Mouse (Mus musculus): Measurements from ENCODE around the gene Rps10. TPM values are rescaled to one million over a fixed set of nuclear protein-coding genes. Genes with fewer than 3 reads are reported as not detected.

Rps10 gene
- polyA plus RNA-seq, 1 experiment from 2014 or later: 943 TPM

DNA sequence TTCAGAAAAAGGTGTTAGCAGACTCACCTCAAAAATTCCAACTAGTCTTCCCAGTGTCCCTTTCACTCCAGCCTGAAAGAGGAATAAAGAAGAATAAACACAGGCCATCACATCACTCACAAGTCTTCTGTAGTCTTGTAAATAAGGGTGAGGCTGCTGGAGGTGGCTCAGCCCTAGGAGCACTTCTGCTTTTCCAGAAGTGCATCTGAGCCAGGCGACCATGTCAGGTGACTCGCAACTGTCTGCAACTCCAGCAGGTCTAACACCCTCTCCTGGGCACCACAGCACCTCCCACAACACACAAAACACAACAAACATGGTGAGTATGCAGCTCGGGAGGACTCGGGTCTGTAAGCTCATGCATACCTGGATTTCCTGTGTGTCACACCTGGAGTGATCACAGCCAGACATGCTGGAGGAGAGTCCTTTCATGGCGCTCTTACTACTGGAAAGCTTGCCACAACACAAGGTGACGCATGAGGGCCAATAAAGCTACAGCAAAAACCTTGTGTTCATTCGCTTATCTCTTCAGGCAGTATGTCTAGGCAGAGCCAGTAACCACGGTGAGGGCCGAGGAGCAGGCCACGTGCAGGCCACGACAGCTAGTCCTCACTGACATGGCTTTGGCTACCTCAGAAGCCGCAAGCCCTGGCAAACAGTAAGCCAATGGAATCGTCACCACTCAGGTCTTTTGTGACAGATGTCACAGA, 53.1 kb downstream of the Rps10 start:
- H3K27ac ChIP-seq: no peak overlapping the region
- H3K36me3 ChIP-seq: peaks cover 82% of the 10 kb centered on the region

More for the DNA sequence above, 53.1 kb downstream of the Rps10 start:
- H3K9ac ChIP-seq: no peak overlapping the region
- WGBS: 92% methylated on average over 13 of the region's 13 CpGs
- no peaks in the 10 kb centered on the region for H3K9me3 ChIP-seq
- H3K4me3 ChIP-seq: no peak overlapping the region
- H3K4me1 ChIP-seq: no peaks in the 10 kb centered on the region
- ATAC-seq (ENCODE audit: insufficient number of reproducible peaks, insufficient read depth, low FRiP score, low TSS enrichment): no peak
- no peaks in the 10 kb centered on the region for H3K27me3 ChIP-seq
- H3K4me2 ChIP-seq (replicated peaks): no peak overlapping the region

Other genes with a start within 250 kb of the Rps10 start
- gene Grm4, start 115.3 kb downstream of the Rps10 start, polyA plus RNA-seq (2016; fragmentation: Nextera tagmentation; extraction: Ambion mirVana): 0.68 and 0.73 TPM in 2 replicates
- 236 and 247 TPM in 2 replicates for gene Hmga1, start 80.2 kb downstream of the Rps10 start, polyA plus RNA-seq (2016; fragmentation: Nextera tagmentation; extraction: Ambion mirVana)
- gene AI413582, start 70.9 kb downstream of the Rps10 start, polyA plus RNA-seq (2016; fragmentation: Nextera tagmentation; extraction: Ambion mirVana): 18.2 and 20.3 TPM in 2 replicates
- 135 and 137 TPM in 2 replicates for gene Nudt3, start 13.2 kb downstream of the Rps10 start, polyA plus RNA-seq (2016; fragmentation: Nextera tagmentation; extraction: Ambion mirVana)
- not detected in 2 replicates for gene RPS10-NUDT3, start 1.4 kb downstream of the Rps10 start, polyA plus RNA-seq (2016; fragmentation: Nextera tagmentation; extraction: Ambion mirVana)
- gene Pacsin1, start 18.8 kb upstream of the Rps10 start, polyA plus RNA-seq (2016; fragmentation: Nextera tagmentation; extraction: Ambion mirVana): 6.5 and 7.5 TPM in 2 replicates
- 0.40 and 0.71 TPM in 2 replicates for gene Spdef, start 92.3 kb upstream of the Rps10 start, polyA plus RNA-seq (2016; fragmentation: Nextera tagmentation; extraction: Ambion mirVana)
- 17.9 and 18.9 TPM in 2 replicates for gene D17Wsu92e, start 184.0 kb upstream of the Rps10 start, polyA plus RNA-seq (2016; fragmentation: Nextera tagmentation; extraction: Ambion mirVana)
- 348 and 358 TPM in 2 replicates for gene Snrpc, start 201.5 kb upstream of the Rps10 start, polyA plus RNA-seq (2016; fragmentation: Nextera tagmentation; extraction: Ambion mirVana)
- gene Uhrf1bp1, start 219.8 kb upstream of the Rps10 start, polyA plus RNA-seq (2016; fragmentation: Nextera tagmentation; extraction: Ambion mirVana): 9.2 and 10.1 TPM in 2 replicates